26 mouse cellular contexts compared by ENCODE assay signal in the genomic region with DNA sequence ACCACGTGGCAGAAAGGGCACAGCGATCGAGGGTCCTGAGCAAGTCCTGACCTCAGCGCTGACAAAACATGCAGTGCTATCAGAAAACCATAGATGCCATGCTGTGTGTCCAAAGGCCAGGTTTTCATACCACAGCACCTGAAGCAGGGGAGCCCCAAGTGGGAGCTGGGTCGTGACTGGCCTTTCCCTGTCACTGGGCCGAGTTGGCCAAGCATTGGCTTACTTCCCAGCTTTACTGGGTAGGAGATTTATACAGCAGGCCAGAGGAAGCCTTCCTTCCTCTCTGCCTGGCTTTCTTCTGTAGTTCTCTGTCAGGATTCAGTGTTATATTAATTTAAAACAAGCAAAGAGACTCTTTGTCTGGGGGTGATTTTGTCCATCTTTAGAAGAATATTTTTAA. TPM values are rescaled to one million over a fixed set of nuclear protein-coding genes. Genes with fewer than 3 reads are reported as not detected.
DNase-seq lines count a peak whose midpoint lies in the region; ATAC-seq and TF ChIP-seq lines count a peak whose summit lies in the region.
"Had no signal": no experiment of that assay in that cellular context is flagged by ENCODE, and none has a peak within 500 bp of the region (broad histone marks: within the 10 kb centered on the region; RNA-seq: fewer than 3 reads in every experiment).

No protein-coding gene starts in this region.

- H3K4me1 ChIP-seq in hindbrain, postnatal 0 days (ENCODE audit: insufficient read depth, low read length): 0 out of 2 replicates have a peak, but pooled peaks cover 4% of the 10 kb centered on the region
- H3K4me1 ChIP-seq in hindbrain, embryonic 10.5 days (replicated peaks): peaks cover 16% of the 10 kb centered on the region

- no peaks in the 10 kb centered on the region for H3K9me3 ChIP-seq in hindbrain, postnatal 0 days (ENCODE audit: low read length)
- H3K9me3 ChIP-seq in hindbrain, embryonic 10.5 days: no peaks in the 10 kb centered on the region
- H3K9me3 ChIP-seq: embryonic facial prominence, embryonic 12.5 days; heart, embryonic 10.5 days; intestine, embryonic 15.5 days; limb, embryonic 15.5 days; lung, embryonic 15.5 days; midbrain, embryonic 15.5 days; stomach, embryonic 15.5 days had no signal

- no peak for DNase-seq in cerebellum, postnatal 4 days (ENCODE audit: low spot score in 2 of 2)
- DNase-seq in hindbrain, postnatal 0 days (ENCODE audit: low spot score): peak; percentile 57
- DNase-seq in hindbrain, embryonic 10.5 days (ENCODE audit: low spot score): no peak
- peak; percentile 61 for DNase-seq in cerebellum, adult 11-12 months
- DNase-seq in cerebellum, postnatal 10 days: peak; percentile 79 to 81
- no peak for DNase-seq in kidney, postnatal 10 days
- no peak for DNase-seq in layer of hippocampus, adult 9-11 months
- DNase-seq: forebrain, postnatal 0 days; kidney, adult 8-10 months; kidney, postnatal 25 days; layer of hippocampus, postnatal 36 days; lung, postnatal 36 days; right cerebral cortex, adult 18-20 months; thymus, postnatal 36 days had no signal

- H3K27ac ChIP-seq in hindbrain, postnatal 0 days: no peak overlapping the region
- no peak overlapping the region for H3K27ac ChIP-seq in hindbrain, embryonic 10.5 days
- H3K27ac ChIP-seq: embryonic facial prominence, embryonic 12.5 days; heart, embryonic 10.5 days; hindbrain, embryonic 14.5 days; intestine, embryonic 15.5 days; layer of hippocampus, adult 2 months; limb, embryonic 15.5 days; liver, embryonic 14.5 days; lung, embryonic 15.5 days; midbrain, embryonic 15.5 days; stomach, embryonic 15.5 days had no signal

- peak; percentile 54; the same call in 1 of the 2 replicates for ATAC-seq in cerebellum, adult (ENCODE audit: insufficient number of reproducible peaks, low FRiP score, low TSS enrichment)
- ATAC-seq in hindbrain, postnatal 0 days: no peak
- ATAC-seq: forebrain, postnatal 0 days; intestine, embryonic 15.5 days; midbrain, embryonic 15.5 days had no signal

- H3K9ac ChIP-seq in hindbrain, postnatal 0 days (replicated peaks; ENCODE audit: low read length): no peak overlapping the region
- H3K9ac ChIP-seq: embryonic facial prominence, embryonic 12.5 days; forebrain, postnatal 0 days; hindbrain, embryonic 14.5 days; intestine, embryonic 15.5 days; limb, embryonic 15.5 days; liver, embryonic 14.5 days; lung, embryonic 15.5 days; midbrain, embryonic 15.5 days; stomach, embryonic 15.5 days had no signal

- H3K27me3 ChIP-seq in hindbrain, postnatal 0 days (ENCODE audit: insufficient read depth, low read length): no peaks in the 10 kb centered on the region
- no peaks in the 10 kb centered on the region for H3K27me3 ChIP-seq in hindbrain, embryonic 10.5 days (ENCODE audit: insufficient read depth, poor library complexity, severe bottlenecking)
- H3K27me3 ChIP-seq: embryonic facial prominence, embryonic 12.5 days; intestine, embryonic 15.5 days; limb, embryonic 15.5 days; lung, embryonic 15.5 days; megakaryocyte, embryonic 14.5 days; midbrain, embryonic 15.5 days; stomach, embryonic 15.5 days had no signal

- no peaks in the 10 kb centered on the region for H3K36me3 ChIP-seq in hindbrain, postnatal 0 days (ENCODE audit: insufficient read depth, low read length)
- peaks cover 41% of the 10 kb centered on the region for H3K36me3 ChIP-seq in hindbrain, embryonic 10.5 days
- H3K36me3 ChIP-seq: embryonic facial prominence, embryonic 12.5 days; intestine, embryonic 15.5 days; lung, embryonic 15.5 days; midbrain, embryonic 15.5 days; stomach, embryonic 15.5 days had no signal

- H3K4me2 ChIP-seq in hindbrain, postnatal 0 days (ENCODE audit: low read depth, low read length): no peak overlapping the region
- H3K4me2 ChIP-seq: embryonic facial prominence, embryonic 12.5 days; hindbrain, embryonic 14.5 days; intestine, embryonic 15.5 days; limb, embryonic 15.5 days; lung, embryonic 15.5 days; midbrain, embryonic 15.5 days; stomach, embryonic 15.5 days had no signal

- 68% methylated on average over 6 of the region's 6 CpGs for WGBS in hindbrain, postnatal 0 days
- 91% methylated on average over 6 of the region's 6 CpGs for WGBS in hindbrain, embryonic 10.5 days

- no peak overlapping the region for H3K4me3 ChIP-seq in hindbrain, postnatal 0 days (ENCODE audit: low read length)
- no peak overlapping the region for H3K4me3 ChIP-seq in hindbrain, embryonic 10.5 days
- H3K4me3 ChIP-seq: embryonic facial prominence, embryonic 12.5 days; heart, embryonic 10.5 days; intestine, embryonic 15.5 days; layer of hippocampus, adult 2 months; limb, embryonic 15.5 days; lung, embryonic 15.5 days; megakaryocyte, embryonic 14.5 days; midbrain, embryonic 15.5 days; stomach, embryonic 15.5 days had no signal

- TF ChIP-seq CTCF in hindbrain, postnatal 0 days (IDR thresholded peaks at IDR 0.05; ENCODE audit: low read depth): no peak

RNA-seq across cellular contexts. Expression of a gene that starts 35.1 kb away (rescaled TPM):
- total RNA-seq in hindbrain, postnatal 0 days (2014; rRNA removed): 120 and 121 TPM in 2 replicates
- polyA plus RNA-seq in hindbrain, postnatal 0 days (2015; fragmentation: Nextera tagmentation; extraction: Ambion mirVana): 94.9 and 95.2 TPM in 2 replicates
- 30.6 and 34.1 TPM in 2 replicates for polyA plus RNA-seq in hindbrain, embryonic 10.5 days (2016; fragmentation: Nextera tagmentation; extraction: Ambion mirVana)

Comparison
In these comparisons a context has a peak if more than half of its experiments do, and no peak if none do; other contexts are left out.
1. DNase-seq: peak in hindbrain, postnatal 0 days (single experiment), cerebellum, adult 11-12 months (single experiment) and cerebellum, postnatal 10 days (2 of 2); none in cerebellum, postnatal 4 days (0 of 2), hindbrain, embryonic 10.5 days (single experiment), kidney, postnatal 10 days (single experiment) and layer of hippocampus, adult 9-11 months (single experiment).